Mouse (Mus musculus): ENCODE results near the gene Comp.

GRCm38 (mm10) chr8:70327512-70327911 lies 45.8 kb upstream of the Comp start:
- TF ChIP-seq CTCF (IDR thresholded peaks at IDR 0.05; ENCODE audit: low read depth), result no peak
- TF ChIP-seq EP300 (optimal IDR thresholded peaks at IDR 0.05), result no peak
